Mouse (Mus musculus) lung, postnatal 0 days (tissue): ENCODE measurements around the gene Cog4.

Source experiments
- CTCF ChIP-seq: IDR thresholded peaks from 2 replicates; pipeline ENCODE4 v1.5.1; 2016; ENCODE audit warnings: antibody characterized with exemption, mild to moderate bottlenecking
- EP300 ChIP-seq: IDR thresholded peaks from 2 replicates; pipeline ENCODE4 v1.6.1; 2016; ENCODE audit warnings: antibody characterized with exemption, mild to moderate bottlenecking, control low read depth

DNA sequence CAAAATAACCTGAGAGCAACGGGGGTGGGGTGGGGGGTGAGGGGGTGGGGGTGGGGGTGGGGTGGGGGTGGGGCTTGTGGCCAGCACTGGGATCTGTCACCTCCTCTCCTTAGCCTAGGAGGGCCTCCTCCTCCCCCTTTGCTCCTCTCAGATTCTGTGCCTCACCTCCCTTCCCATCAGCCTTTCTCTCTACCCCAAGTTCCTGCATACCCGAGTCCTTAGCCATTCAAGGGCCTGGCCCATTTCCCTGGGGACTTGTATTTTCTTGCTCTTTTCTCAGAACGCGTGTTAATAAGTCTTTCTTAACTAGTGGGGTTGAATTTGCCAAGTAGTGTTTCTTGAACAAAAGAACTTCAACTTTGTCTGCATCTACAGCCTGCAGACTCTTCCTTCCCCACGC lies 80.3 kb downstream of the Cog4 start:
- no peak for TF ChIP-seq CTCF
- no peak for TF ChIP-seq EP300
